Mouse (Mus musculus) midbrain, embryonic 11.5 days (tissue): Measurements from ENCODE around the gene Bricd5. TPM values are rescaled to one million over a fixed set of nuclear protein-coding genes. Genes with fewer than 3 reads are reported as not detected.
"Not testable (repeated sequence)": the region's sequence is repeated elsewhere in the genome, so short reads cannot be mapped to it uniquely, and the experiment has no call there.

Experiments
- ATAC-seq: fragments of 200-750 bp; cut with Nextera tagmentation; 2 replicates; pipeline ENCODE4 v1.8.0; 2017; ENCODE audit warnings: moderate TSS enrichment, moderate library complexity; ENCODE audit not compliant: low FRiP score
- DNase-seq: peaks from one replicate; pipeline ENCODE4 v3.0.0; 2015; ENCODE audit warnings: low spot score; ENCODE audit errors: missing footprints
- H3K27ac ChIP-seq: fragments of 300-500 bp; sonication (generic); 2 replicates; pipeline ENCODE4 v1.5.1; 2014; ENCODE audit warnings: low read depth, low read length
- H3K27me3 ChIP-seq: fragments of 300-500 bp; sonication (generic); 2 replicates; pipeline ENCODE4 v1.6.1; 2014; ENCODE audit warnings: mild to moderate bottlenecking, low read length, moderate library complexity, mixed read lengths; ENCODE audit not compliant: control insufficient read depth, insufficient read depth
- H3K36me3 ChIP-seq: fragments of 300-500 bp; sonication (generic); 2 replicates; pipeline ENCODE4 v1.6.1; 2014; ENCODE audit warnings: mild to moderate bottlenecking, low read length, moderate library complexity, mixed read lengths; ENCODE audit not compliant: control insufficient read depth, insufficient read depth
- H3K4me1 ChIP-seq: fragments of 300-500 bp; sonication (generic); 2 replicates; pipeline ENCODE4 v1.6.1; 2014; ENCODE audit warnings: low read length; ENCODE audit not compliant: control insufficient read depth, insufficient read depth
- H3K4me2 ChIP-seq: fragments of 300-500 bp; sonication (generic); 2 replicates; pipeline ENCODE4 v1.6.1; 2014; ENCODE audit warnings: mild to moderate bottlenecking, moderate library complexity
- H3K4me3 ChIP-seq: fragments of 300-500 bp; sonication (generic); 2 replicates; pipeline ENCODE4 v1.5.1; 2014; ENCODE audit warnings: low read depth, low read length
- H3K9ac ChIP-seq: fragments of 300-500 bp; sonication (generic); 2 replicates; pipeline ENCODE4 v1.6.1; 2014; ENCODE audit warnings: low read length
- H3K9me3 ChIP-seq: fragments of 300-500 bp; sonication (generic); 2 replicates; pipeline ENCODE4 v1.6.1; 2016; ENCODE audit warnings: low read length; ENCODE audit not compliant: control insufficient read depth
- WGBS: fragments of 180-500 bp; shearing (Covaris S2); extraction: QIAGEN DNeasy Blood & Tissue Kit; methylation state at CpG from one replicate; pipeline ENCODE4 v1.1.7; 2014; 5-methylcytosine and 5-hydroxymethylcytosine counted together
- polyA plus RNA-seq: library from polyadenylated mRNA; unstranded; fragments of >200 nt; fragmentation: Nextera tagmentation; extraction: Ambion mirVana; gene quantifications from 2 replicates; pipeline ENCODE4 v1.2.1, GENCODE M21; 2014

The Bricd5 gene
- polyA plus RNA-seq, 1 experiment from 2014 or later, result not detected

DNA sequence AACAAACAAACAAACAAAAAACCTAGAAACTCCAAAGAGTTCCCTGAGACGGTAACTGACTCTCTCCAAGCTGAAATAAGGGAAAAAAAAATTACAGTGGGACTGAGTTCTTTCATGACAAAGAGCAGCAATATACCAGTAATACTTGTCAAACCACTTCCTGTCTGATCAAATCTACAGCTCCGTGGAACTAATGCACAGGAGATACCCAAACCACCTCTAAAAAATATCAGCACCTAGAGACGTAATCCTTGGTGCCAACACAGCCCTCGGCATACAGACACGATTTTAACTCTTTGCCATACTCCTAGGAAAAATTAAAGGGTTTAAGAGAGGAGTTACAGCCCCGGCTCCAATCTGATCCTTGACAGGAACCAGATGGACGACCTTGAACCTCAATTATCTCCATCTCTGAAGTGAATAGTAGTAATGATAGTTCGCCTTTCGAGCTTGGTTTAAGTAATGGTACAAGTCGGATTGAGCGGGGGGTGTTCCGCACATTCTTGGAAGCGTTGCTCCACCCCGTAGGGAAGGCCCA lies 19.4 kb upstream of the Bricd5 start:
- H3K27ac ChIP-seq, result peak overlapping the region; percentile 74
- H3K4me3 ChIP-seq, result peak overlapping the region; percentile 73
- peak overlapping the region; percentile 84 for H3K9ac ChIP-seq
- DNase-seq (no peak), ATAC-seq (no peak)
- peak overlapping the region; percentile 55 for H3K4me2 ChIP-seq
- no peaks in the 10 kb centered on the region for H3K27me3 ChIP-seq
- H3K4me1 ChIP-seq, result peaks cover 6% of the 10 kb centered on the region
- 11% methylated on average over 14 of the region's 14 CpGs for WGBS
- peaks cover 7% of the 10 kb centered on the region; the same call in 1 of the 2 replicates for H3K36me3 ChIP-seq
- H3K9me3 ChIP-seq, result no peaks in the 10 kb centered on the region

DNA sequence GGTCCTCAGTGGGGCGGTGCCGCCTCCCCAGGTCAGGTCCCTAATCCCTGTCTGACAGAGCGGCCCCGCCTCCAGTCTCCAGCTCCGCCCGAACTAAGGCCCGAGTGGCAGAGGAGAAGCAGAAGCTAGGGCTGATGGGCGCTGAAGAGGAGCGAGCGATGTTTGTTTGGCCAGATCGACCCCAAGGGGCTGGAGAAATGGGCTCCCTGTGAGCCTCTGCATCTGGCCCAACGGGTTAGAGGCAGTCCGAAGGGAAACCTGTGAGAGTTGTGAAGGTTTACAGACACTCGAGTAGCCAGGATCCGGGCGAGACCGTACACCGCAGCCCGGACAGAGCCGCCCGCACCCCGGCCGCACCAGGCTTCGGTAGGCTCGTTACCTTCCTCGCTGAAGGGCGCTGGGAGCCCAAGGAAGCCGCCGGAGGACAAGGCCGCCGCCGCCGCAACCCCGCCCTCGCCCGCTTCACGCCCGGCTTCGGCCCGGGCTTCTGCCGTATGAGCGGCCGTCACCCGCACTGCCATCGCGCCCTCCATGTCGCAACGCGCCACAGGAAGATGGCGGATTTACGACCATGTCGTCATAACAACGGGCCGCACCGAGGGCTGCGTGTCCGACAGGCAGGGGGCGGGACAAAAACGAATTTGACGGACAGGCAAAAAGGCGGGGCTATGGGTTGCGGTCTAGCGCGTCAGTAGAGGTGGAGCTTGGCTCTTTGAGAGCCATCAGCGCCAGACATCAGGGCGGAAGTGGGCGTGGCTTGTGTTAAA lies 18.7 kb upstream of the Bricd5 start:
- no peaks in the 10 kb centered on the region for H3K27me3 ChIP-seq
- peak overlapping the region; percentile 73 for H3K4me3 ChIP-seq
- WGBS, result under 1% methylated on average over 58 of the region's 67 CpGs
- peaks cover 6% of the 10 kb centered on the region for H3K4me1 ChIP-seq
- H3K9ac ChIP-seq, result peak overlapping the region; percentile 84
- H3K9me3 ChIP-seq, result no peaks in the 10 kb centered on the region
- peak overlapping the region; percentile 74 for H3K27ac ChIP-seq
- DNase-seq, result peak; percentile 100
- ATAC-seq, result peak; percentile 95
- peaks cover 3% of the 10 kb centered on the region; the same call in 1 of the 2 replicates for H3K36me3 ChIP-seq
- peak overlapping the region; percentile 55 for H3K4me2 ChIP-seq

DNA sequence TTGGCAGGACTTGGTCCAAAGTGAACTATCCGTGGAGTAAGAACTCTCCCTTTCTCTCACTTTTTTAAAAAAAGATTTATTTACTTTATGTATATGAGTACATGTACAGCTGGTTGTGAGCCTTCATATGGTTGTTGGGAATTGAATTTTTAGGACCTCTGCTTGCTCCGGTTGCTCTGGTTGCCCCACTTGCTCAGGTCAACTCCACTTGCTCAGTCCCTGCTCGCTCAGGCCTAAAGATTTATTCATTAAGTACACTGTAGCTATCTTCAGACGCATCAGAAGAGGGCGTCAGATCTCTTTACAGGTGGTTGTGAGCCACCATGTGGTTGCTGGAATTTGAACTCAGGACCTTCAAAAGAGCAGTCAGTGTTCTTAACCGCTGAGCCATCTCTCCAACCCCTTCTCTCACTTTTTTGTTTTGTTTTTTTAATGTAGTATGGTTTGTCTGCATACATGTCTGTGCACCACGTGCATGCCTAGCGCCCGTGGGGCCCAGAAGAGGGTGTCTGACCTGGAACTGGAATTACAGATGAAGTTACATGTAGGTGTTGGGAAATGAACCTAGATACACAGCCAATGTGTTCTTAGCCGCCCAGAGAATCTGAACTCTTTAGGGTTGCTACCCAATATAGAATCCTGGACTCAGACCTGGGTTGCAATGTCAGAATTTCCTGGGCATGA lies 18.0 kb upstream of the Bricd5 start:
- not testable (repeated sequence) for DNase-seq, H3K36me3 ChIP-seq, H3K27ac ChIP-seq, H3K4me1 ChIP-seq, ATAC-seq, H3K9ac ChIP-seq, H3K27me3 ChIP-seq, H3K9me3 ChIP-seq
- 51% methylated on average over 10 of the region's 10 CpGs for WGBS
- Histone ChIP-seq H3K4me2 (0 out of 2 replicates have a peak overlapping the region, but pooled peaks have one; percentile 20), H3K4me3 (peak overlapping the region; percentile 73; the same call in 1 of the 2 replicates)

DNA sequence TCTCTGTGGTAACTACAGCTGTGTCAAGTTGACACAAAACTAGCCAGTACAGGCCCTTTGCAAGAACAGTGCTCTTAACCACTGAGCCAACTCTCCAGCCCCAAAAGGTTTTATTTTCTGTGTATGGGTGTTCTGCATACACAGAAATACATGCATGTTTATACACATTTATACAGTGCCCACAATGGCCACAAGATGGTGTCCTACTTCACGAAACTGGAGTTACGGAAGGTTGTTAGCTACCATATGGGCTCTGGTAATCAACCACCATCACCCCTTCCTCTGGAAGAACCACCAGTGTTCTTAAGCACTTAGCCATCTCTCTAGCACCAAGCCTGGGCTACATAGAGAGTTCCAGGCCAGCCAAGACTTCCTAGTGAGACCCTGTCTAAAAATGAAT lies 12.1 kb upstream of the Bricd5 start:
- Histone ChIP-seq H3K9ac (no peak overlapping the region), H3K4me2 (no peak overlapping the region), H3K27me3 (no peaks in the 10 kb centered on the region), H3K27ac (no peak overlapping the region), H3K4me3 (no peak overlapping the region), H3K36me3 (no peaks in the 10 kb centered on the region), H3K4me1 (no peaks in the 10 kb centered on the region), H3K9me3 (no peaks in the 10 kb centered on the region)
- no peak for DNase-seq
- WGBS, result 65% methylated on average over 2 of the region's 2 CpGs
- ATAC-seq, result no peak

DNA sequence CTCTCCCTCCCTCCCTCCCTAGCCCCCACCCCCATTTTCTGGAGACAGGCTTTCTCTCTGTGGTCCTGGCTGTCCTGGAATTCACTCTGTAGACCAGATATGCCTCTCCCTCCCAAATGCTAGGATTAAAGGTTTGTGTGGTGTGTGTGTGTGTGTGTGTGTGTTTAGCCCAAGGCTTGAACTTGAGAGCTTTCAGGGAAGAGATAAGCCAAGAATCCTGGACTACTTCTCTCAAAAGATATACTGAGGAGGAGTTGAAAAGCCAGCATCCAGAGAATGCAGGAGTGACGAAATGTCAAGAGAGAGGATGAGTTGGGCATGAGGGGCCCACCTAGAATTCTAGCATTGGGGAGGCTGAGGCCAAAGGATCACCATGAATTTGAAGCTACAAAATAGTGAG lies 10.8 kb upstream of the Bricd5 start:
- DNase-seq, result no peak
- no peak overlapping the region for H3K4me3 ChIP-seq
- no peaks in the 10 kb centered on the region for H3K36me3 ChIP-seq
- H3K9ac ChIP-seq, result no peak overlapping the region
- H3K27ac ChIP-seq, result no peak overlapping the region
- H3K27me3 ChIP-seq, result no peaks in the 10 kb centered on the region
- ATAC-seq, result no peak
- H3K4me1 ChIP-seq, result no peaks in the 10 kb centered on the region
- H3K9me3 ChIP-seq, result no peaks in the 10 kb centered on the region
- WGBS, result 82% methylated on average over 1 of the region's 1 CpGs
- no peak overlapping the region for H3K4me2 ChIP-seq

DNA sequence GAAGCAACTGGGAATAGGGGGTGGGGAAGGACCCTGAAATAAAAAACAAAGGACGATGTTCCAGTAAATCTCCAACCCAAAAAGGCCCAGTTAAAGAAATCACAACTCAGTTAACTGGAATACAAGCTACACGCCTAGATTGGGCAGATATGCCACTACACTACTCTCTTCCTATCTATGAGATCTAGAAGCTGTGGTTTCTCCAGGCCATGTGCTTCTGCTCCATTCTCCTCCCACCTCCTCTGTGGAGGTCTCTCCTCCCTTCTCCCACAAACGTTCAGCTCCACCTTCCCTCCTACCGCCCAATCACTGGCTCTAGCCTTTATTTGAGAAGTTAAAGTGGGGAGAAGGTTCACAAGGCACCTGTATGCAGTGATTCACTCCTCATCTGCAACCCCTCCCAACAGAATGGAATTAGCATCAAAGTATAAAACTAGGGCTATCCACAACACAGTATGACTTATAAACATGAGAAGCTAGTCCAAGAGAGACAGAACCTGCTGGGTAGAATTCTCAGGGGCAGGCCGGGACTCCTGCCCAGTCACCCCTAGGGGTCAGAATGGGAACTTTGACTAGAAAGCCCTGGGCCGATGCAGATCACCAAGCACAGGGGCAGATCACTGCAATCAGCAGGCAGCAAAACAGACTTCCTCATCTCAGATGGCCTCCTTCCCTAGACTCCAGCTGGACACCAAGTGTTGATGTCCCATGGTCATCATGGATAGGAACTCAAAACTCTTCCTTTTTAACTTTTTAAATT lies 10.1 kb upstream of the Bricd5 start:
- Histone ChIP-seq H3K27ac (no peak overlapping the region), H3K9me3 (no peaks in the 10 kb centered on the region), H3K4me3 (no peak overlapping the region), H3K4me2 (no peak overlapping the region), H3K4me1 (no peaks in the 10 kb centered on the region), H3K27me3 (no peaks in the 10 kb centered on the region), H3K9ac (no peak overlapping the region), H3K36me3 (no peaks in the 10 kb centered on the region)
- no peak for ATAC-seq
- 62% methylated on average over 6 of the region's 6 CpGs for WGBS
- DNase-seq, result peak; percentile 70

DNA sequence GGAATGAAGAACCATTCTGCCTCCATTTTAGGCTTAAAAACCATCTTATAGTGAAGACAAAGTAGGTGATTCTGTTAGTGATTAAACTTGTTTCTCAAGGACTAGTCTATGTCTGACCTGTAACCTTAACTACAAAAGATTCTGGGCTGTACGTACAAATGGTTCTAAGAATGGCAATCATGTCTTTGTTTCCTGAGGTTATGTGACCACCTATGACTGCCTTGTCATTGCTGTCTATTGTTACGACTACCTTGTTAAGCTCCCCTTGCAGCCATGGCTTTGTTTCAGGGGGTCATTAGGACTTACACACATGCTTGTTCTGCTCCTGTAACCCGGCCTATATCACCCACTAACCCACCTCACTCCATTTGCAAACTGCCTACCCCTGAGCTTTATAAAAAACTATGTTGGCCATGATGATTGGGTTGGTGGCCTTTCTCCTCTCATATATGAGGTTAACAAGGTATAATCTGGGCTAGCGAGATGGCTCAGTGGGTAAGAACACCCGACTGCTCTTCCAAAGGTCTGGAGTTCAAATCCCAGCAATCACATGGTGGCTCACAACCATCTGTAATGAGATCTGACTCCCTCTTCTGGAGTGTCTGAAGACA lies 4.9 kb upstream of the Bricd5 start:
- no peak overlapping the region for H3K27ac ChIP-seq
- no peaks in the 10 kb centered on the region for H3K36me3 ChIP-seq
- H3K4me2 ChIP-seq, result no peak overlapping the region
- H3K9me3 ChIP-seq, result no peaks in the 10 kb centered on the region
- 94% methylated on average over 5 of the region's 5 CpGs for WGBS
- no peaks in the 10 kb centered on the region for H3K27me3 ChIP-seq
- H3K9ac ChIP-seq, result no peak overlapping the region
- H3K4me1 ChIP-seq, result peaks cover 20% of the 10 kb centered on the region
- DNase-seq (no peak), ATAC-seq (no peak)
- no peak overlapping the region for H3K4me3 ChIP-seq

DNA sequence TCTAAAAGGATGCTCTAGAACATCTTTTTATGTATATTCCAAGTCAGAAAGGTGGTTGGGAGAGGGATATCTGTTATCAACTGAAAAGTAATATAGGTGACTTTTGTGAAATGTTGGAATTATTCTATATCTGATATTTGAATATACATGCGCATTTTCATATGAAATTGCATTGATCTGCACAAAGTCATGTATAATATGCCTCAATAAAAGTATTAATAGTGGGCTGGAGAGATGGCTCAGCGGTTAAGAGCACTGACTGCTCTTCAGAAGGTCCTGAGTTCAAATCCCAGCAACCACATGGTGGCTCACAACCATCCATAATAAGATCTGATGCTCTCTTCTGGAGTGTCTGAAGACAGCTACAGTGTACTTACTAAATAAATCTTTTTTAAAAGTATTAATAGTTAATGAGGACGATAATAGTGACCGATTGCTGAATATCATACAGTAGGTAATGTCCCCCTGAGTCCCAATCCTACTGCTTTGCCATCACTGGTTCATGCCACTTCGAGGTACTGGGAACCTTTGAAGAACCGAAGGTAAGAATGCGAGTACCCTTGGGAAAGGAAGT lies 4.3 kb upstream of the Bricd5 start:
- Histone ChIP-seq H3K36me3 (no peaks in the 10 kb centered on the region), H3K4me2 (peak overlapping the region; percentile 99), H3K27ac (peak overlapping the region; percentile 74), H3K9me3 (no peaks in the 10 kb centered on the region), H3K4me1 (peaks cover 20% of the 10 kb centered on the region), H3K4me3 (peak overlapping the region; percentile 91), H3K27me3 (no peaks in the 10 kb centered on the region), H3K9ac (peak overlapping the region; percentile 60)
- WGBS, result 19% methylated on average over 7 of the region's 7 CpGs
- no peak for ATAC-seq
- no peak for DNase-seq
